Mouse (Mus musculus): ENCODE results near the gene Styx. TPM values are rescaled to one million over a fixed set of nuclear protein-coding genes. Genes with fewer than 3 reads are reported as not detected.
"Not testable (repeated sequence)": the region's sequence is repeated elsewhere in the genome, so short reads cannot be mapped to it uniquely, and the experiment has no call there.

The Styx gene
- polyA plus RNA-seq, 1 experiment from 2014 or later: 81.2 TPM

GRCm38 (mm10) chr14:45385596-45385995, 34.7 kb downstream of the Styx start:
- ATAC-seq (ENCODE audit: low FRiP score, low TSS enrichment): no peak
- peaks cover 14% of the 10 kb centered on the region; the same call in 1 of the 2 replicates for H3K36me3 ChIP-seq (ENCODE audit: control insufficient read depth, insufficient read depth, low read length)
- H3K4me2 ChIP-seq (replicated peaks; ENCODE audit: low read depth, low read length): no peak overlapping the region
- H3K9ac ChIP-seq (ENCODE audit: low read depth, low read length): no peak overlapping the region
- H3K27me3 ChIP-seq (ENCODE audit: control insufficient read depth, insufficient read depth, low read length): no peaks in the 10 kb centered on the region
- H3K9me3 ChIP-seq (ENCODE audit: control insufficient read depth, low read length): no peaks in the 10 kb centered on the region
- WGBS: 95% methylated on average over 2 of the region's 2 CpGs
- H3K27ac ChIP-seq (ENCODE audit: low read depth, low read length): no peak overlapping the region
- H3K4me3 ChIP-seq (ENCODE audit: low read length): no peak overlapping the region
- H3K4me1 ChIP-seq (ENCODE audit: control insufficient read depth, insufficient read depth, low read length): peaks cover 12% of the 10 kb centered on the region; the same call in 1 of the 2 replicates

- H3K27me3 ChIP-seq (ENCODE audit: control insufficient read depth, insufficient read depth, low read length): no peaks in the 10 kb centered on the region
- 22% methylated on average over 2 of the region's 2 CpGs for WGBS
- no peak overlapping the region; the same call in 1 of the 2 replicates for H3K27ac ChIP-seq (ENCODE audit: low read depth, low read length)
- no peak for ATAC-seq (ENCODE audit: low FRiP score, low TSS enrichment)
- H3K9me3 ChIP-seq (ENCODE audit: control insufficient read depth, low read length): no peaks in the 10 kb centered on the region
- H3K4me2 ChIP-seq (replicated peaks; ENCODE audit: low read depth, low read length): peak overlapping the region; percentile 78
- peaks cover 6% of the 10 kb centered on the region; the same call in 1 of the 2 replicates for H3K36me3 ChIP-seq (ENCODE audit: control insufficient read depth, insufficient read depth, low read length)
- peaks cover 12% of the 10 kb centered on the region; the same call in 1 of the 2 replicates for H3K4me1 ChIP-seq (ENCODE audit: control insufficient read depth, insufficient read depth, low read length)
- H3K4me3 ChIP-seq (ENCODE audit: low read length): peak overlapping the region; percentile 86
- no peak overlapping the region for H3K9ac ChIP-seq (ENCODE audit: low read depth, low read length)
These were observed 36.6 kb downstream of the Styx start for GRCm38 (mm10) chr14:45387480-45387879.

GRCm38 (mm10) chr14:45388345-45389181, 37.7 kb downstream of the Styx start:
- WGBS: 1% methylated on average over 71 of the region's 71 CpGs

GRCm38 (mm10) chr14:45389194-45389593, 38.3 kb downstream of the Styx start:
- peak; percentile 48; the same call in 1 of the 2 replicates for ATAC-seq (ENCODE audit: low FRiP score, low TSS enrichment)
- H3K4me1 ChIP-seq (ENCODE audit: control insufficient read depth, insufficient read depth, low read length): peaks cover 12% of the 10 kb centered on the region; the same call in 1 of the 2 replicates
- peak overlapping the region; percentile 78 for H3K4me2 ChIP-seq (replicated peaks; ENCODE audit: low read depth, low read length)
- WGBS: 20% methylated on average over 3 of the region's 3 CpGs
- H3K4me3 ChIP-seq (ENCODE audit: low read length): peak overlapping the region; percentile 86
- no peaks in the 10 kb centered on the region for H3K9me3 ChIP-seq (ENCODE audit: control insufficient read depth, low read length)
- no peaks in the 10 kb centered on the region for H3K27me3 ChIP-seq (ENCODE audit: control insufficient read depth, insufficient read depth, low read length)
- H3K9ac ChIP-seq (ENCODE audit: low read depth, low read length): peak overlapping the region; percentile 85
- no peaks in the 10 kb centered on the region for H3K36me3 ChIP-seq (ENCODE audit: control insufficient read depth, insufficient read depth, low read length)
- peak overlapping the region; percentile 81 for H3K27ac ChIP-seq (ENCODE audit: low read depth, low read length)

More at GRCm38 (mm10) chr14:45388345-45389181, 37.7 kb downstream of the Styx start:
- peak overlapping the region; percentile 81 for H3K27ac ChIP-seq (ENCODE audit: low read depth, low read length)
- peak overlapping the region; percentile 86 for H3K4me3 ChIP-seq (ENCODE audit: low read length)
- peaks cover 12% of the 10 kb centered on the region; the same call in 1 of the 2 replicates for H3K4me1 ChIP-seq (ENCODE audit: control insufficient read depth, insufficient read depth, low read length)
- H3K36me3 ChIP-seq (ENCODE audit: control insufficient read depth, insufficient read depth, low read length): 0 out of 2 replicates have a peak, but pooled peaks cover under 1% of the 10 kb centered on the region
- peak overlapping the region; percentile 85 for H3K9ac ChIP-seq (ENCODE audit: low read depth, low read length)
- ATAC-seq (ENCODE audit: low FRiP score, low TSS enrichment): peak; percentile 97
- no peaks in the 10 kb centered on the region for H3K27me3 ChIP-seq (ENCODE audit: control insufficient read depth, insufficient read depth, low read length)
- H3K9me3 ChIP-seq (ENCODE audit: control insufficient read depth, low read length): no peaks in the 10 kb centered on the region
- H3K4me2 ChIP-seq (replicated peaks; ENCODE audit: low read depth, low read length): peak overlapping the region; percentile 78

GRCm38 (mm10) chr14:45399836-45400235, 48.9 kb downstream of the Styx start:
- H3K36me3 ChIP-seq (ENCODE audit: control insufficient read depth, insufficient read depth, low read length): no peaks in the 10 kb centered on the region
- no peak overlapping the region for H3K4me3 ChIP-seq (ENCODE audit: low read length)
- WGBS: 80% methylated on average over 3 of the region's 3 CpGs
- no peaks in the 10 kb centered on the region for H3K9me3 ChIP-seq (ENCODE audit: control insufficient read depth, low read length)
- H3K9ac ChIP-seq (ENCODE audit: low read depth, low read length): no peak overlapping the region
- no peak overlapping the region for H3K27ac ChIP-seq (ENCODE audit: low read depth, low read length)
- H3K4me2 ChIP-seq (replicated peaks; ENCODE audit: low read depth, low read length): no peak overlapping the region
- ATAC-seq (ENCODE audit: low FRiP score, low TSS enrichment): no peak
- no peaks in the 10 kb centered on the region for H3K4me1 ChIP-seq (ENCODE audit: control insufficient read depth, insufficient read depth, low read length)
- H3K27me3 ChIP-seq (ENCODE audit: control insufficient read depth, insufficient read depth, low read length): no peaks in the 10 kb centered on the region

- Histone ChIP-seq H3K4me2 (replicated peaks; ENCODE audit: low read depth, low read length) (no peak overlapping the region), H3K4me1 (ENCODE audit: control insufficient read depth, insufficient read depth, low read length) (no peaks in the 10 kb centered on the region), H3K9ac (ENCODE audit: low read depth, low read length) (no peak overlapping the region), H3K9me3 (ENCODE audit: control insufficient read depth, low read length) (no peaks in the 10 kb centered on the region), H3K27ac (ENCODE audit: low read depth, low read length) (no peak overlapping the region), H3K4me3 (ENCODE audit: low read length) (no peak overlapping the region), H3K27me3 (ENCODE audit: control insufficient read depth, insufficient read depth, low read length) (no peaks in the 10 kb centered on the region), H3K36me3 (ENCODE audit: control insufficient read depth, insufficient read depth, low read length) (no peaks in the 10 kb centered on the region)
- no peak for ATAC-seq (ENCODE audit: low FRiP score, low TSS enrichment)
- 83% methylated on average over 7 of the region's 7 CpGs for WGBS
These were observed 52.8 kb downstream of the Styx start for GRCm38 (mm10) chr14:45403651-45404050.

- H3K9ac ChIP-seq (ENCODE audit: low read depth, low read length); H3K36me3 ChIP-seq (ENCODE audit: control insufficient read depth, insufficient read depth, low read length); H3K4me3 ChIP-seq (ENCODE audit: low read length); H3K27ac ChIP-seq (ENCODE audit: low read depth, low read length); H3K9me3 ChIP-seq (ENCODE audit: control insufficient read depth, low read length); ATAC-seq (ENCODE audit: low FRiP score, low TSS enrichment); H3K4me2 ChIP-seq (replicated peaks; ENCODE audit: low read depth, low read length); H3K4me1 ChIP-seq (ENCODE audit: control insufficient read depth, insufficient read depth, low read length); H3K27me3 ChIP-seq (ENCODE audit: control insufficient read depth, insufficient read depth, low read length): not testable (repeated sequence)
- WGBS: 94% methylated on average over 1 of the region's 3 CpGs
These were observed 53.9 kb downstream of the Styx start, which contains the start of gene Gnpnat1 for GRCm38 (mm10) chr14:45404813-45405212. TSS of gene Gnpnat1 (minus strand) at chr14:45404913.

- Histone ChIP-seq H3K9ac (ENCODE audit: low read depth, low read length) (no peak overlapping the region), H3K4me1 (ENCODE audit: control insufficient read depth, insufficient read depth, low read length) (no peaks in the 10 kb centered on the region), H3K4me3 (ENCODE audit: low read length) (no peak overlapping the region), H3K27ac (ENCODE audit: low read depth, low read length) (no peak overlapping the region), H3K4me2 (replicated peaks; ENCODE audit: low read depth, low read length) (no peak overlapping the region), H3K27me3 (ENCODE audit: control insufficient read depth, insufficient read depth, low read length) (no peaks in the 10 kb centered on the region), H3K9me3 (ENCODE audit: control insufficient read depth, low read length) (no peaks in the 10 kb centered on the region), H3K36me3 (ENCODE audit: control insufficient read depth, insufficient read depth, low read length) (no peaks in the 10 kb centered on the region)
- 92% methylated on average over 4 of the region's 4 CpGs for WGBS
- no peak for ATAC-seq (ENCODE audit: low FRiP score, low TSS enrichment)
These were observed 65.4 kb downstream of the Styx start for GRCm38 (mm10) chr14:45416265-45416664.

GRCm38 (mm10) chr14:45418553-45418952, 67.7 kb downstream of the Styx start:
- Histone ChIP-seq H3K9ac (ENCODE audit: low read depth, low read length) (no peak overlapping the region), H3K4me1 (ENCODE audit: control insufficient read depth, insufficient read depth, low read length) (no peaks in the 10 kb centered on the region), H3K4me2 (replicated peaks; ENCODE audit: low read depth, low read length) (no peak overlapping the region), H3K27me3 (ENCODE audit: control insufficient read depth, insufficient read depth, low read length) (no peaks in the 10 kb centered on the region), H3K9me3 (ENCODE audit: control insufficient read depth, low read length) (no peaks in the 10 kb centered on the region), H3K27ac (ENCODE audit: low read depth, low read length) (no peak overlapping the region), H3K4me3 (ENCODE audit: low read length) (no peak overlapping the region), H3K36me3 (ENCODE audit: control insufficient read depth, insufficient read depth, low read length) (no peaks in the 10 kb centered on the region)
- 94% methylated on average over 3 of the region's 3 CpGs for WGBS
- no peak for ATAC-seq (ENCODE audit: low FRiP score, low TSS enrichment)

Data from kidney, embryonic 14.5 days (tissue).